Mouse (Mus musculus) small intestine, adult 2 months (tissue): ENCODE results near the gene Szt2.

Experiments
- CTCF ChIP-seq: fragments of 200-500 bp; IDR thresholded peaks from 2 replicates; pipeline ENCODE4 v1.5.1; 2012; ENCODE audit warnings: low read depth, mild to moderate bottlenecking, control low read depth, inconsistent platforms, low read length, moderate library complexity, mixed read lengths; ENCODE audit not compliant: insufficient replicate concordance, insufficient read length; ENCODE audit errors: extremely low read depth
- POLR2A ChIP-seq: fragments of 200-500 bp; IDR thresholded peaks from 2 replicates; pipeline ENCODE4 v1.6.1; 2012; ENCODE audit warnings: low read depth, mild to moderate bottlenecking, control low read depth, inconsistent platforms, low read length, moderate library complexity

DNA sequence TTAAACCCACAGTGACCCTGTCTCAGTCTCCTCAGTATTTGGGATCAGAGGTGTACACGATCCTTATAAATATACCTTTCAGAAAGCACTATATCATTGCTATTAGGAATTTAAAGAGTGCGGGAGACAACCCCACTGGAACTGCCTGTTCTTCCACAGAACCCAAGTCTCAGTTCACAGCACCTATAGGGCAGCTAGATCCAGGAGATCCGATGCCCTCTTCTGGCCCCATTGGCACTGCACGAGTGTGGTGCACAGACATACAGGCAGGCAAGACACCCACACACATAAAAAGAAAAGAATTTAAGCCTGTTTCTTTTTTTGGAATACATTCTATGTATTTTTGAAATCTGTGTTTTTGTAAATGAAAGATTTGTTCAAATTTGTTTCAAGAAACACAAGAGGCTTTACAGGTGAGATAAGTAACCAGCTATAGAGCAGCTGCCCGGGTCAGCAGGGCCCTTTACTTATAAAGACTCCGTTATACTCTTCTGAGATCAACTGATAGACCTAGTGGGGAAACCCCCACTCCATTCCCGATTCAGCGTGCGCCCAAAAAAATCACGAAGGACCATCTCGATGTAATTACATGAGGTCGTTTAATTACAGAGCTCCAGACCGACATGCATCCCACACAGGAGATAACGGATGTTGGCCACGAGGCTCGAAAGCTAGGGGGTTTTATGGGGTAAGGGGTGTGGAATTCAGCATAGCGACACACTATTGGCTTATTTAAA is 50.7 kb downstream of the Szt2 start:
- TF ChIP-seq CTCF (peak; percentile 41; the same call in 1 of the 2 replicates), POLR2A (no peak)
